Mouse (Mus musculus): Measurements from ENCODE around the gene Ccdc92. TPM values are rescaled to one million over a fixed set of nuclear protein-coding genes. Genes with fewer than 3 reads are reported as not detected.

Gene Ccdc92
- polyA plus RNA-seq, 1 experiment from 2014 or later = 35.0 TPM

GRCm38 (mm10) chr5:124817050-124817449 lies 45.2 kb downstream of the Ccdc92 start:
- Histone ChIP-seq H3K4me3 (replicated peaks; ENCODE audit: low read length) (no peak overlapping the region), H3K9ac (replicated peaks; ENCODE audit: low read depth, low read length) (no peak overlapping the region), H3K4me2 (ENCODE audit: low read length) (no peak overlapping the region), H3K36me3 (ENCODE audit: control insufficient read depth, insufficient read depth) (no peaks in the 10 kb centered on the region), H3K4me1 (replicated peaks; ENCODE audit: control insufficient read depth, insufficient read depth, low read length) (0 out of 2 replicates have a peak, but pooled peaks cover under 1% of the 10 kb centered on the region), H3K27me3 (replicated peaks; ENCODE audit: control insufficient read depth, insufficient read depth, low read length) (no peaks in the 10 kb centered on the region), H3K9me3 (ENCODE audit: control insufficient read depth, low read length) (peaks cover 6% of the 10 kb centered on the region; the same call in 1 of the 2 replicates), H3K27ac (ENCODE audit: low read length) (no peak overlapping the region)
- no peak for ATAC-seq
- WGBS = 78% methylated on average over 15 of the region's 15 CpGs

GRCm38 (mm10) chr5:124814797-124815196 lies 47.4 kb downstream of the Ccdc92 start:
- no peak overlapping the region for H3K27ac ChIP-seq (ENCODE audit: low read length)
- H3K27me3 ChIP-seq (replicated peaks; ENCODE audit: control insufficient read depth, insufficient read depth, low read length) = no peaks in the 10 kb centered on the region
- H3K9me3 ChIP-seq (ENCODE audit: control insufficient read depth, low read length) = peaks cover 6% of the 10 kb centered on the region; the same call in 1 of the 2 replicates
- no peak for ATAC-seq
- H3K9ac ChIP-seq (replicated peaks; ENCODE audit: low read depth, low read length) = no peak overlapping the region
- no peaks in the 10 kb centered on the region for H3K36me3 ChIP-seq (ENCODE audit: control insufficient read depth, insufficient read depth)
- WGBS = 82% methylated on average over 5 of the region's 5 CpGs
- no peak overlapping the region for H3K4me2 ChIP-seq (ENCODE audit: low read length)
- H3K4me1 ChIP-seq (replicated peaks; ENCODE audit: control insufficient read depth, insufficient read depth, low read length) = no peaks in the 10 kb centered on the region
- no peak overlapping the region for H3K4me3 ChIP-seq (replicated peaks; ENCODE audit: low read length)

GRCm38 (mm10) chr5:124812466-124812865 lies 49.8 kb downstream of the Ccdc92 start:
- ATAC-seq = no peak
- H3K9ac ChIP-seq (replicated peaks; ENCODE audit: low read depth, low read length) = no peak overlapping the region
- H3K9me3 ChIP-seq (ENCODE audit: control insufficient read depth, low read length) = no peaks in the 10 kb centered on the region
- no peaks in the 10 kb centered on the region for H3K4me1 ChIP-seq (replicated peaks; ENCODE audit: control insufficient read depth, insufficient read depth, low read length)
- no peak overlapping the region for H3K27ac ChIP-seq (ENCODE audit: low read length)
- WGBS = 91% methylated on average over 12 of the region's 12 CpGs
- H3K4me3 ChIP-seq (replicated peaks; ENCODE audit: low read length) = no peak overlapping the region
- no peak overlapping the region for H3K4me2 ChIP-seq (ENCODE audit: low read length)
- no peaks in the 10 kb centered on the region for H3K36me3 ChIP-seq (ENCODE audit: control insufficient read depth, insufficient read depth)
- H3K27me3 ChIP-seq (replicated peaks; ENCODE audit: control insufficient read depth, insufficient read depth, low read length) = no peaks in the 10 kb centered on the region

- no peak overlapping the region for H3K27ac ChIP-seq (ENCODE audit: low read length)
- H3K36me3 ChIP-seq (ENCODE audit: control insufficient read depth, insufficient read depth) = no peaks in the 10 kb centered on the region
- 86% methylated on average over 4 of the region's 4 CpGs for WGBS
- ATAC-seq = no peak
- no peaks in the 10 kb centered on the region for H3K4me1 ChIP-seq (replicated peaks; ENCODE audit: control insufficient read depth, insufficient read depth, low read length)
- no peak overlapping the region for H3K4me3 ChIP-seq (replicated peaks; ENCODE audit: low read length)
- no peak overlapping the region for H3K9ac ChIP-seq (replicated peaks; ENCODE audit: low read depth, low read length)
- no peaks in the 10 kb centered on the region for H3K9me3 ChIP-seq (ENCODE audit: control insufficient read depth, low read length)
- no peaks in the 10 kb centered on the region for H3K27me3 ChIP-seq (replicated peaks; ENCODE audit: control insufficient read depth, insufficient read depth, low read length)
- H3K4me2 ChIP-seq (ENCODE audit: low read length) = no peak overlapping the region
These were observed 52.4 kb downstream of the Ccdc92 start for GRCm38 (mm10) chr5:124809708-124810366.

- Histone ChIP-seq H3K4me3 (replicated peaks; ENCODE audit: low read length) (no peak overlapping the region), H3K9me3 (ENCODE audit: control insufficient read depth, low read length) (no peaks in the 10 kb centered on the region), H3K4me1 (replicated peaks; ENCODE audit: control insufficient read depth, insufficient read depth, low read length) (no peaks in the 10 kb centered on the region), H3K36me3 (ENCODE audit: control insufficient read depth, insufficient read depth) (no peaks in the 10 kb centered on the region), H3K9ac (replicated peaks; ENCODE audit: low read depth, low read length) (no peak overlapping the region), H3K27ac (ENCODE audit: low read length) (no peak overlapping the region), H3K4me2 (ENCODE audit: low read length) (no peak overlapping the region), H3K27me3 (replicated peaks; ENCODE audit: control insufficient read depth, insufficient read depth, low read length) (no peaks in the 10 kb centered on the region)
- 87% methylated on average over 7 of the region's 7 CpGs for WGBS
- no peak for ATAC-seq
These were observed 70.1 kb downstream of the Ccdc92 start for GRCm38 (mm10) chr5:124792112-124792511.

- H3K4me2 ChIP-seq (ENCODE audit: low read length) = no peak overlapping the region
- no peak overlapping the region for H3K4me3 ChIP-seq (replicated peaks; ENCODE audit: low read length)
- H3K9ac ChIP-seq (replicated peaks; ENCODE audit: low read depth, low read length) = no peak overlapping the region
- H3K4me1 ChIP-seq (replicated peaks; ENCODE audit: control insufficient read depth, insufficient read depth, low read length) = no peaks in the 10 kb centered on the region
- ATAC-seq = no peak
- no peak overlapping the region for H3K27ac ChIP-seq (ENCODE audit: low read length)
- WGBS = 83% methylated on average over 7 of the region's 7 CpGs
- no peaks in the 10 kb centered on the region for H3K36me3 ChIP-seq (ENCODE audit: control insufficient read depth, insufficient read depth)
- H3K9me3 ChIP-seq (ENCODE audit: control insufficient read depth, low read length) = no peaks in the 10 kb centered on the region
- no peaks in the 10 kb centered on the region for H3K27me3 ChIP-seq (replicated peaks; ENCODE audit: control insufficient read depth, insufficient read depth, low read length)
These were observed 76.6 kb downstream of the Ccdc92 start for GRCm38 (mm10) chr5:124785650-124786049.

Other genes with a start within 250 kb of the Ccdc92 start
- gene Atp6v0a2, start 233.8 kb downstream of the Ccdc92 start, polyA plus RNA-seq (2015; fragmentation: Nextera tagmentation; extraction: Ambion mirVana) = 40.0 and 43.7 TPM in 2 replicates
- gene Dnah10, start 137.3 kb downstream of the Ccdc92 start, polyA plus RNA-seq (2015; fragmentation: Nextera tagmentation; extraction: Ambion mirVana) = 0.17 and 0.22 TPM in 2 replicates
- gene Zfp664, start 267 bp upstream of the Ccdc92 start, polyA plus RNA-seq (2015; fragmentation: Nextera tagmentation; extraction: Ambion mirVana) = 92.7 and 94.8 TPM in 2 replicates
- 3.7 and 4.0 TPM in 2 replicates for gene Rflna, start 140.8 kb upstream of the Ccdc92 start, polyA plus RNA-seq (2015; fragmentation: Nextera tagmentation; extraction: Ambion mirVana)